Mouse (Mus musculus) MEL (cell line): Measurements from ENCODE around the gene Foxj3. TPM values are rescaled to one million over a fixed set of nuclear protein-coding genes. Genes with fewer than 3 reads are reported as not detected.

Experiments
- DNase-seq: peaks from one replicate; pipeline ENCODE4 v3.0.0; 2011; ENCODE audit warnings: low read depth, low spot score
- H3K27ac ChIP-seq: 2 replicates; pipeline ENCODE4 v1.5.1; 2012; ENCODE audit warnings: low read depth, mild to moderate bottlenecking, control low read depth, low read length, moderate library complexity; ENCODE audit not compliant: control insufficient read depth
- H3K27me3 ChIP-seq, 2 experiments: fragments of 150-350 bp in 1 of 2; sonication (generic) in 1 of 2; 2 replicates each; pipeline ENCODE4 v1.6.1; 2012; ENCODE audit warnings: low read length in 2 of 2, mild to moderate bottlenecking in 2 of 2, improper control_type of control experiment in 1 of 2, moderate library complexity in 1 of 2; ENCODE audit not compliant: insufficient read depth in 2 of 2, control insufficient read depth in 1 of 2
- H3K36me3 ChIP-seq, 2 experiments: 2 replicates each; pipeline ENCODE4 v1.6.1; 2012 to 2014; ENCODE audit warnings: low read length in 2 of 2, improper control_type of control experiment in 1 of 2, inconsistent platforms in 1 of 2, mild to moderate bottlenecking in 1 of 2; ENCODE audit not compliant: insufficient read depth in 2 of 2, control insufficient read depth in 1 of 2
- H3K4me1 ChIP-seq, 2 experiments: fragments of 150-350 bp in 1 of 2; sonication (generic) in 1 of 2; 2 replicates each; pipeline ENCODE4 v1.6.1; 2012; ENCODE audit warnings: low read length in 2 of 2, improper control_type of control experiment in 1 of 2, mild to moderate bottlenecking in 1 of 2; ENCODE audit not compliant: insufficient read depth in 2 of 2, control insufficient read depth in 1 of 2
- H3K4me3 ChIP-seq, 2 experiments: fragments of 150-350 bp in 1 of 2; sonication (generic) in 1 of 2; 2 replicates each; pipeline ENCODE4 v1.5.1; 2012; ENCODE audit warnings: low read depth in 2 of 2, low read length in 2 of 2, mild to moderate bottlenecking in 2 of 2, moderate library complexity in 2 of 2, control low read depth in 1 of 2, improper control_type of control experiment in 1 of 2; ENCODE audit not compliant: control insufficient read depth in 1 of 2, insufficient read depth in 1 of 2
- H3K79me2 ChIP-seq: 2 replicates; pipeline ENCODE4 v1.6.1; 2012; ENCODE audit warnings: mild to moderate bottlenecking, low read length, moderate library complexity; ENCODE audit not compliant: control insufficient read depth, poor library complexity, insufficient read depth
- H3K9ac ChIP-seq: 2 replicates; pipeline ENCODE4 v1.6.1; 2012; ENCODE audit warnings: low read depth, mild to moderate bottlenecking, control low read depth, low read length, moderate library complexity; ENCODE audit not compliant: control insufficient read depth, poor library complexity, severe bottlenecking
- H3K9me3 ChIP-seq: fragments of 150-350 bp; sonication (generic); replicated peaks from 2 replicates; pipeline ENCODE4 v1.6.1; 2012; ENCODE audit warnings: mild to moderate bottlenecking, low read length, improper control_type of control experiment, moderate library complexity; ENCODE audit not compliant: insufficient read depth
- CHD1 ChIP-seq: IDR thresholded peaks from 2 replicates; pipeline ENCODE4 v1.6.1; 2012; ENCODE audit warnings: low read depth, mild to moderate bottlenecking, inconsistent platforms, low read length, improper control_type of control experiment
- CTCF ChIP-seq, 3 experiments: IDR thresholded peaks in 2 of 3; conservative IDR thresholded peaks in 1 of 3; 2 replicates each; pipeline ENCODE4 v1.5.1; 2011 to 2012; ENCODE audit warnings: low read length in 3 of 3, low read depth in 2 of 3, mild to moderate bottlenecking in 2 of 3, improper control_type of control experiment in 1 of 3, inconsistent platforms in 1 of 3, mixed read lengths in 1 of 3, moderate library complexity in 1 of 3; ENCODE audit not compliant: control insufficient read depth in 1 of 3, insufficient read depth in 1 of 3, poor library complexity in 1 of 3, severe bottlenecking in 1 of 3
- ELF1 ChIP-seq: IDR thresholded peaks from 2 replicates; pipeline ENCODE4 v1.6.1; 2014; ENCODE audit warnings: low read depth, mild to moderate bottlenecking, inconsistent platforms, low read length, improper control_type of control experiment, moderate library complexity
- ETS1 ChIP-seq: IDR thresholded peaks from 2 replicates; pipeline ENCODE4 v1.6.1; 2012; ENCODE audit warnings: low read depth, mild to moderate bottlenecking, inconsistent platforms, low read length, improper control_type of control experiment, moderate library complexity
- GATA1 ChIP-seq: IDR thresholded peaks from 2 replicates; pipeline ENCODE4 v1.6.1; 2011; ENCODE audit warnings: low read depth, low read length, improper control_type of control experiment
- HCFC1 ChIP-seq: IDR thresholded peaks from 2 replicates; pipeline ENCODE4 v1.6.1; 2012; ENCODE audit warnings: low read depth, mild to moderate bottlenecking, inconsistent platforms, low read length, improper control_type of control experiment, moderate library complexity
- KAT2A ChIP-seq: conservative IDR thresholded peaks from 2 replicates; pipeline ENCODE4 v1.6.1; 2012; ENCODE audit warnings: low read depth, low read length, improper control_type of control experiment, inconsistent platforms
- MAFK ChIP-seq: IDR thresholded peaks from 2 replicates; pipeline ENCODE4 v1.6.1; 2011; ENCODE audit warnings: low read depth, mild to moderate bottlenecking, low read length, improper control_type of control experiment, borderline replicate concordance
- MEF2A ChIP-seq: IDR thresholded peaks from 2 replicates; pipeline ENCODE4 v1.6.1; 2014; ENCODE audit warnings: low read depth, mild to moderate bottlenecking, inconsistent platforms, low read length, improper control_type of control experiment; ENCODE audit not compliant: poor library complexity, insufficient replicate concordance, severe bottlenecking; ENCODE audit errors: extremely low read depth
- MYB ChIP-seq: IDR thresholded peaks from 2 replicates; pipeline ENCODE4 v1.6.1; 2011; ENCODE audit warnings: mild to moderate bottlenecking, low read depth, low read length, improper control_type of control experiment
- POLR2A ChIP-seq, 2 experiments: IDR thresholded peaks; 2 replicates each; pipeline ENCODE4 v1.6.1; 2011 to 2012; ENCODE audit warnings: low read length in 2 of 2, mild to moderate bottlenecking in 2 of 2, control low read depth in 1 of 2, improper control_type of control experiment in 1 of 2, low read depth in 1 of 2, moderate library complexity in 1 of 2; ENCODE audit not compliant: control insufficient read depth in 1 of 2, insufficient read depth in 1 of 2, poor library complexity in 1 of 2
- RCOR1 ChIP-seq: IDR thresholded peaks from 2 replicates; pipeline ENCODE4 v1.6.1; 2012; ENCODE audit warnings: low read depth, mild to moderate bottlenecking, inconsistent platforms, low read length, improper control_type of control experiment
- SMC3 ChIP-seq: IDR thresholded peaks from 2 replicates; pipeline ENCODE4 v1.6.1; 2011; ENCODE audit warnings: low read depth, low read length, improper control_type of control experiment
- TAL1 ChIP-seq: IDR thresholded peaks from 2 replicates; pipeline ENCODE4 v1.6.1; 2012; ENCODE audit warnings: mild to moderate bottlenecking, inconsistent platforms, low read length, moderate library complexity, mixed read lengths
- TBP ChIP-seq: IDR thresholded peaks from 2 replicates; pipeline ENCODE4 v1.8.0; 2011; ENCODE audit warnings: low read depth, low read length, improper control_type of control experiment
- USF2 ChIP-seq, 2 experiments: IDR thresholded peaks; 2 replicates each; pipeline ENCODE4 v1.6.1; 2011 to 2012; ENCODE audit warnings: improper control_type of control experiment in 2 of 2, low read length in 2 of 2, borderline replicate concordance in 1 of 2, inconsistent platforms in 1 of 2, low read depth in 1 of 2, mild to moderate bottlenecking in 1 of 2; ENCODE audit not compliant: insufficient read depth in 1 of 2
- ZC3H11A ChIP-seq: IDR thresholded peaks from 2 replicates; pipeline ENCODE4 v1.6.1; 2012; ENCODE audit warnings: low read depth, mild to moderate bottlenecking, inconsistent platforms, low read length, improper control_type of control experiment
- ZKSCAN1 ChIP-seq: IDR thresholded peaks from 2 replicates; pipeline ENCODE4 v1.6.1; 2012; ENCODE audit warnings: low read depth, mild to moderate bottlenecking, inconsistent platforms, low read length, improper control_type of control experiment, moderate library complexity
- ZMIZ1 ChIP-seq: IDR thresholded peaks from 2 replicates; pipeline ENCODE4 v1.6.1; 2012; ENCODE audit warnings: low read depth, mild to moderate bottlenecking, inconsistent platforms, low read length, improper control_type of control experiment, moderate library complexity
- ZNF384 ChIP-seq: IDR thresholded peaks from 2 replicates; pipeline ENCODE4 v1.6.1; 2012; ENCODE audit warnings: low read depth, mild to moderate bottlenecking, inconsistent platforms, low read length, improper control_type of control experiment
- polyA plus RNA-seq, 2 experiments: library from polyadenylated mRNA; stranded (reverse) in 1 of 2; unstranded in 1 of 2; fragments of >175 nt in 1 of 2; fragments of >200 nt in 1 of 2; gene quantifications; 2 replicates each; pipeline versions ENCODE4 v1.2.1 to v1.2.4; 2012; ENCODE audit warnings: low replicate concordance in 2 of 2, low read depth in 1 of 2; ENCODE audit not compliant: insufficient read length in 2 of 2, insufficient read depth in 1 of 2, missing spikeins in 1 of 2
- total RNA-seq: library from RNA; depleted of rRNA; stranded (reverse); fragments of 300-350 nt; gene quantifications from 2 replicates; pipeline ENCODE4 v1.2.3, GENCODE M21; 2012

Foxj3 gene
- total and polyA plus RNA-seq, 3 experiments = 11.0 to 27.0 TPM; not detected in 1

- no peak for DNase-seq
- H3K27ac ChIP-seq = no peak overlapping the region
- peaks cover 9 to 15% of the 10 kb centered on the region in 2 experiments for H3K36me3 ChIP-seq
- no peak overlapping the region for H3K4me3 ChIP-seq
- peaks cover 10% of the 10 kb centered on the region for H3K79me2 ChIP-seq
- TF ChIP-seq CHD1 (no peak), USF2 (IDR thresholded peaks at IDR 0.05; ENCODE audit: borderline replicate concordance in 1 of 2, insufficient read depth in 1 of 2, low read depth in 1 of 2, low read length in 2 of 2) (no peak), RCOR1 (no peak), ETS1 (no peak), TBP (no peak), TAL1 (no peak)
- H3K4me1 ChIP-seq = peaks cover 1 to 3% of the 10 kb centered on the region in 2 experiments; a peak in 1 of 4 replicates
- H3K9me3 ChIP-seq = no peaks in the 10 kb centered on the region
- no peak overlapping the region for H3K9ac ChIP-seq
- H3K27me3 ChIP-seq = no peaks in the 10 kb centered on the region
These were observed 29.6 kb downstream of the Foxj3 start for GRCm38 (mm10) chr4:119566322-119566835.

- Histone ChIP-seq H3K27ac (no peak overlapping the region), H3K9ac (no peak overlapping the region), H3K27me3 (no peaks in the 10 kb centered on the region), H3K4me3 (no peak overlapping the region), H3K79me2 (peaks cover 6% of the 10 kb centered on the region), H3K4me1 (peaks cover 3 to 15% of the 10 kb centered on the region in 2 experiments; a peak in 3 of 4 replicates), H3K9me3 (no peaks in the 10 kb centered on the region), H3K36me3 (peaks cover 5 to 23% of the 10 kb centered on the region in 2 experiments)
- TF ChIP-seq ZC3H11A = no peak
- no peak for TF ChIP-seq MAFK
- no peak for TF ChIP-seq MYB
- TF ChIP-seq ETS1 = no peak
- TF ChIP-seq ZNF384 = no peak
- TF ChIP-seq ZKSCAN1 = no peak
- TF ChIP-seq CTCF (IDR thresholded peaks at IDR 0.05 in 2 of 3, conservative IDR thresholded peaks at IDR 0.05 in 1 of 3; ENCODE audit: control insufficient read depth in 1 of 3, insufficient read depth in 1 of 3, low read depth in 2 of 3, low read length in 3 of 3, poor library complexity in 1 of 3, severe bottlenecking in 1 of 3) = no peak
- TF ChIP-seq GATA1 = no peak
- TF ChIP-seq ELF1 = no peak
- no peak for TF ChIP-seq HCFC1
- TF ChIP-seq SMC3 = no peak
- TF ChIP-seq POLR2A (IDR thresholded peaks at IDR 0.05; ENCODE audit: control insufficient read depth in 1 of 2, insufficient read depth in 1 of 2, low read depth in 1 of 2, low read length in 2 of 2, poor library complexity in 1 of 2) = no peak
- no peak for TF ChIP-seq KAT2A
- no peak for TF ChIP-seq RCOR1
- TF ChIP-seq ZMIZ1 = no peak
- TF ChIP-seq MEF2A = no peak
- DNase-seq = no peak
These were observed 35.9 kb downstream of the Foxj3 start for GRCm38 (mm10) chr4:119572682-119573081.
